Mouse (Mus musculus) ES-Bruce4 (cell line): ENCODE measurements around the gene Mmp8. TPM values are rescaled to one million over a fixed set of nuclear protein-coding genes. Genes with fewer than 3 reads are reported as not detected.

Experiments
- H3K27ac ChIP-seq: 2 replicates; pipeline ENCODE4 v1.5.1; 2012; ENCODE audit warnings: low read length, inconsistent platforms; ENCODE audit not compliant: insufficient read depth
- H3K27me3 ChIP-seq: 2 replicates; pipeline ENCODE4 v1.6.1; 2012; ENCODE audit warnings: mild to moderate bottlenecking, low read length, inconsistent platforms; ENCODE audit not compliant: control insufficient read depth, poor library complexity, insufficient read depth, severe bottlenecking
- H3K36me3 ChIP-seq: 2 replicates; pipeline ENCODE4 v1.6.1; 2012; ENCODE audit warnings: inconsistent platforms, mild to moderate bottlenecking, low read length, moderate library complexity; ENCODE audit not compliant: control insufficient read depth, poor library complexity, insufficient read depth, severe bottlenecking
- H3K4me1 ChIP-seq: one replicate; pipeline ENCODE4 v1.8.1; 2011; ENCODE audit warnings: low read length; ENCODE audit not compliant: control insufficient read depth, insufficient read depth
- H3K4me3 ChIP-seq: 2 replicates; pipeline ENCODE4 v1.5.1; 2011; ENCODE audit warnings: low read depth, mild to moderate bottlenecking, low read length
- H3K9ac ChIP-seq: 2 replicates; pipeline ENCODE4 v1.6.1; 2012; ENCODE audit warnings: low read depth, mild to moderate bottlenecking, inconsistent platforms; ENCODE audit not compliant: poor library complexity, severe bottlenecking
- H3K9me3 ChIP-seq: replicated peaks from 2 replicates; pipeline ENCODE4 v1.6.1; 2012; ENCODE audit warnings: mild to moderate bottlenecking, low read length, inconsistent platforms; ENCODE audit not compliant: control insufficient read depth, poor library complexity, insufficient read depth, severe bottlenecking
- CTCF ChIP-seq: IDR thresholded peaks from one replicate; pipeline ENCODE4 v1.8.1; 2011; ENCODE audit warnings: low read depth, low read length
- EP300 ChIP-seq: IDR thresholded peaks from 2 replicates; pipeline ENCODE4 v1.6.1; 2011; ENCODE audit warnings: low read depth, low read length; ENCODE audit not compliant: insufficient read depth
- POLR2A ChIP-seq: IDR thresholded peaks from one replicate; pipeline ENCODE4 v1.8.1; 2011; ENCODE audit warnings: low read length; ENCODE audit not compliant: insufficient read depth
- polyA plus RNA-seq: library from polyadenylated mRNA; stranded (reverse); fragments of >200 nt; gene quantifications from 2 replicates; pipeline ENCODE4 v1.2.4, GENCODE M21; 2011; ENCODE audit warnings: low read depth; ENCODE audit not compliant: missing spikeins, insufficient read depth, insufficient read length

The Mmp8 gene
- polyA plus RNA-seq, 1 experiment = not detected

GRCm38 (mm10) chr9:7567923-7568322 is 9.7 kb downstream of the Mmp8 start:
- Histone ChIP-seq H3K4me3 (no peak overlapping the region), H3K9me3 (no peaks in the 10 kb centered on the region), H3K27me3 (no peaks in the 10 kb centered on the region), H3K27ac (no peak overlapping the region), H3K36me3 (no peaks in the 10 kb centered on the region), H3K4me1 (no peaks in the 10 kb centered on the region), H3K9ac (no peak overlapping the region)
- TF ChIP-seq CTCF = no peak
- TF ChIP-seq POLR2A = no peak
- no peak for TF ChIP-seq EP300

DNA sequence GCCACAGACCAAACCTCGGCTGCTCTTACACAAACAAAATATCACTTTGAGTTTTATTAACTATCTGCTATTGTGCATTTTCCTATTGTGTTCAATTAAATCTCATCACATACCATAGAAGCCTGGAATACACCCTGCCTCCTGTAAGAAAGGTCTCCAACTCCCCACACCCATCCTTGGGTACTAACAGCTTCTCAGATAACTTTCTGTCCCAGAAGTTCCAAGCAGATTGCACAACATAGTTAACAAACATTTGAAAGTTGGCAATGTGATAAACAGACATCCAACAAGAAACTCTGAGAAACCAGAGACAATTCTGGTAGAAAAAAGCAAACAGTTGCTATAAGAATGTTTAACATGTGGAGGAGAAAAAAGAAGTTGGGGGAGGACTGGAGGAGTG is 12.2 kb downstream of the Mmp8 start:
- no peaks in the 10 kb centered on the region for H3K27me3 ChIP-seq
- no peak overlapping the region for H3K27ac ChIP-seq
- no peaks in the 10 kb centered on the region for H3K9me3 ChIP-seq
- no peak for TF ChIP-seq POLR2A
- TF ChIP-seq CTCF = no peak
- TF ChIP-seq EP300 = no peak
- H3K4me3 ChIP-seq = no peak overlapping the region
- H3K4me1 ChIP-seq = no peaks in the 10 kb centered on the region
- H3K36me3 ChIP-seq = no peaks in the 10 kb centered on the region
- no peak overlapping the region for H3K9ac ChIP-seq

GRCm38 (mm10) chr9:7571162-7571561 is 12.9 kb downstream of the Mmp8 start, which contains the start of gene Mmp27:
Gene Mmp27 (plus strand): TSS chr9:7571396.
- H3K9ac ChIP-seq = no peak within 1 kb of the TSS
- H3K4me3 ChIP-seq = no peak within 1 kb of the TSS
- TF ChIP-seq POLR2A (no peak), CTCF (no peak)
- no peaks in the 10 kb centered on the region for H3K36me3 ChIP-seq
- H3K9me3 ChIP-seq = no peaks in the 10 kb centered on the region
- H3K27ac ChIP-seq = no peak within 1 kb of the TSS
- no peaks in the 10 kb centered on the region for H3K27me3 ChIP-seq
- H3K4me1 ChIP-seq = no peaks in the 10 kb centered on the region

GRCm38 (mm10) chr9:7572188-7572587 is 13.9 kb downstream of the Mmp8 start:
- no peak overlapping the region for H3K9ac ChIP-seq
- H3K9me3 ChIP-seq = no peaks in the 10 kb centered on the region
- TF ChIP-seq EP300 (no peak), CTCF (no peak), POLR2A (no peak)

GRCm38 (mm10) chr9:7572663-7573308 is 14.5 kb downstream of the Mmp8 start:
- no peak overlapping the region for H3K4me3 ChIP-seq
- H3K9ac ChIP-seq = no peak overlapping the region
- H3K4me1 ChIP-seq = no peaks in the 10 kb centered on the region
- no peaks in the 10 kb centered on the region for H3K36me3 ChIP-seq
- H3K27ac ChIP-seq = no peak overlapping the region
- H3K27me3 ChIP-seq = no peaks in the 10 kb centered on the region
- TF ChIP-seq CTCF = no peak
- TF ChIP-seq POLR2A = no peak
- no peak for TF ChIP-seq EP300
- no peaks in the 10 kb centered on the region for H3K9me3 ChIP-seq

More at GRCm38 (mm10) chr9:7572188-7572587, 13.9 kb downstream of the Mmp8 start:
- no peak overlapping the region for H3K27ac ChIP-seq
- H3K4me3 ChIP-seq = no peak overlapping the region
- no peaks in the 10 kb centered on the region for H3K4me1 ChIP-seq
- H3K36me3 ChIP-seq = no peaks in the 10 kb centered on the region
- no peaks in the 10 kb centered on the region for H3K27me3 ChIP-seq

- H3K36me3 ChIP-seq = no peaks in the 10 kb centered on the region
- H3K27me3 ChIP-seq = no peaks in the 10 kb centered on the region
- no peaks in the 10 kb centered on the region for H3K4me1 ChIP-seq
- no peak overlapping the region for H3K4me3 ChIP-seq
- no peak overlapping the region for H3K27ac ChIP-seq
- H3K9ac ChIP-seq = no peak overlapping the region
- H3K9me3 ChIP-seq = no peaks in the 10 kb centered on the region
- TF ChIP-seq CTCF (no peak), EP300 (no peak), POLR2A (no peak)
These were observed 17.3 kb downstream of the Mmp8 start for GRCm38 (mm10) chr9:7575526-7575925.
